In the genomic region with DNA sequence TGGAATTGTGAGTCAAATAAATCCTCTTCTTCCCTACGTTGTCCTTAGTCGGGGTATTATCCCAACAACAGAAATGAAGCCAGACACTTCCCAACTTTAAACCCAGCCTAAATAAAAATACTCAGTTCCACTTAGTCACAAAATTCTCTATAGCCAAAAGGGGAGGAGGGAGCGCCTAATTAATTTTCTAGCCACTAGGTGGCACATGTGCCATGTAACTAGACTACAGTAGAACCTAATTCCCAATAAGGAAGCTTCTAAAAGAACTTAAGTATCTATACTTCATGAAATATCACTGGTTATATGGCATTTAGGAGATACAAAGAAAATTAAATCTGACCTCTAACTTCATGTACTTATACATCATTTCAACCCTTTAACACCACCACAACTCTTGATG, we compare ENCODE assay signal across 8 mouse cellular contexts.
DNase-seq lines count a peak whose midpoint lies in the region; ATAC-seq lines count a peak whose summit lies in the region.

No protein-coding gene starts in this region.

- DNase-seq in midbrain, embryonic 14.5 days, result peak; percentile 80
- no peak for DNase-seq in midbrain, embryonic 10.5 days (ENCODE audit: low spot score)
- DNase-seq in adrenal gland, adult 8-10 months, result peak; percentile 34
- DNase-seq in embryonic facial prominence, embryonic 11.5 days (ENCODE audit: low spot score), result peak; percentile 62
- peak; percentile 18 for DNase-seq in hindlimb bud, embryonic 11.5 days (ENCODE audit: extremely low spot score, low read depth, low spot score)
- peak; percentile 81 to 82 for DNase-seq in left cerebral cortex, postnatal 14 days (ENCODE audit: low spot score in 2 of 2)
- peak; percentile 61 for DNase-seq in thymus, postnatal 25 days

- no peak overlapping the region for H3K4me2 ChIP-seq in midbrain, embryonic 14.5 days (ENCODE audit: low read length)
- no peak overlapping the region for H3K4me2 ChIP-seq in embryonic facial prominence, embryonic 11.5 days (ENCODE audit: low read depth, low read length)

- WGBS in midbrain, embryonic 14.5 days, result 41% methylated on average over 3 of the region's 3 CpGs
- 39% methylated on average over 3 of the region's 3 CpGs for WGBS in midbrain, embryonic 10.5 days
- WGBS in embryonic facial prominence, embryonic 11.5 days, result 44% methylated on average over 3 of the region's 3 CpGs

- intact Hi-C loops in left cerebral cortex, postnatal 14 days (cut with DNase I), result loop anchor here (5.0 kb wide), 2 partner anchors 77 to 412 kb away; partner anchors contain the start of gene Kmt2c

- no peaks in the 10 kb centered on the region for H3K9me3 ChIP-seq in midbrain, embryonic 14.5 days (ENCODE audit: control insufficient read depth, low read length)
- no peaks in the 10 kb centered on the region for H3K9me3 ChIP-seq in midbrain, embryonic 10.5 days (replicated peaks)
- H3K9me3 ChIP-seq in embryonic facial prominence, embryonic 11.5 days (replicated peaks; ENCODE audit: control insufficient read depth, low read length), result no peaks in the 10 kb centered on the region

- H3K4me1 ChIP-seq in midbrain, embryonic 14.5 days (ENCODE audit: control insufficient read depth, insufficient read depth, low read length), result no peaks in the 10 kb centered on the region
- no peaks in the 10 kb centered on the region for H3K4me1 ChIP-seq in midbrain, embryonic 10.5 days
- no peaks in the 10 kb centered on the region for H3K4me1 ChIP-seq in embryonic facial prominence, embryonic 11.5 days (ENCODE audit: control insufficient read depth, insufficient read depth, low read length)

- no peak overlapping the region for H3K4me3 ChIP-seq in midbrain, embryonic 14.5 days (replicated peaks; ENCODE audit: low read depth, low read length)
- H3K4me3 ChIP-seq in midbrain, embryonic 10.5 days, result no peak overlapping the region
- H3K4me3 ChIP-seq in embryonic facial prominence, embryonic 11.5 days (ENCODE audit: low read depth, low read length), result no peak overlapping the region

- H3K9ac ChIP-seq in midbrain, embryonic 14.5 days (replicated peaks; ENCODE audit: low read length), result no peak overlapping the region
- no peak overlapping the region for H3K9ac ChIP-seq in embryonic facial prominence, embryonic 11.5 days (replicated peaks; ENCODE audit: low read length)

- H3K27me3 ChIP-seq in midbrain, embryonic 14.5 days (ENCODE audit: control insufficient read depth, insufficient read depth, low read length), result no peaks in the 10 kb centered on the region
- no peaks in the 10 kb centered on the region for H3K27me3 ChIP-seq in midbrain, embryonic 10.5 days (ENCODE audit: low read depth, poor library complexity, severe bottlenecking)
- H3K27me3 ChIP-seq in embryonic facial prominence, embryonic 11.5 days (ENCODE audit: control insufficient read depth, insufficient read depth, low read length), result no peaks in the 10 kb centered on the region

- H3K36me3 ChIP-seq in midbrain, embryonic 14.5 days (ENCODE audit: control insufficient read depth, insufficient read depth, low read length), result no peaks in the 10 kb centered on the region
- no peaks in the 10 kb centered on the region for H3K36me3 ChIP-seq in midbrain, embryonic 10.5 days
- no peaks in the 10 kb centered on the region for H3K36me3 ChIP-seq in embryonic facial prominence, embryonic 11.5 days (replicated peaks; ENCODE audit: control insufficient read depth, insufficient read depth, low read depth, low read length)

- no peak overlapping the region for H3K27ac ChIP-seq in midbrain, embryonic 14.5 days (replicated peaks; ENCODE audit: low read depth, low read length)
- H3K27ac ChIP-seq in midbrain, embryonic 10.5 days (replicated peaks), result no peak overlapping the region
- no peak overlapping the region for H3K27ac ChIP-seq in embryonic facial prominence, embryonic 11.5 days (replicated peaks; ENCODE audit: low read depth, low read length)

- ATAC-seq in midbrain, embryonic 14.5 days (ENCODE audit: low FRiP score, low TSS enrichment), result no peak
- ATAC-seq in embryonic facial prominence, embryonic 11.5 days (replicated peaks; ENCODE audit: insufficient number of reproducible peaks, low FRiP score, low TSS enrichment, low read depth), result no peak
- peak; percentile 56; the same call in 1 of the 2 replicates for ATAC-seq in neutrophil, adult 5-6 weeks (ENCODE audit: extremely low read depth, insufficient number of reproducible peaks, low FRiP score, poor library complexity, severe bottlenecking)
